Mouse (Mus musculus) liver, embryonic 11.5 days (tissue): ENCODE results near the gene Apbb2. TPM values are rescaled to one million over a fixed set of nuclear protein-coding genes. Genes with fewer than 3 reads are reported as not detected.

Experiments
- ATAC-seq: fragments of 200-750 bp; cut with Nextera tagmentation; replicated peaks from 2 replicates; pipeline ENCODE4 v1.8.0; 2017; ENCODE audit warnings: moderate number of reproducible peaks, mild to moderate bottlenecking, moderate TSS enrichment, moderate library complexity; ENCODE audit not compliant: low FRiP score
- DNase-seq: peaks from one replicate; pipeline ENCODE4 v3.0.0-alpha.2; 2017; ENCODE audit warnings: low spot score
- H3K27ac ChIP-seq: fragments of 300-500 bp; sonication (generic); 2 replicates; pipeline ENCODE4 v1.5.1; 2014; ENCODE audit warnings: mild to moderate bottlenecking, low read depth, low read length, control low read depth
- H3K27me3 ChIP-seq: fragments of 300-500 bp; sonication (generic); replicated peaks from 2 replicates; pipeline ENCODE4 v1.6.1; 2014; ENCODE audit warnings: low read length, mixed read lengths; ENCODE audit not compliant: control insufficient read depth, insufficient read depth
- H3K36me3 ChIP-seq: fragments of 300-500 bp; sonication (generic); 2 replicates; pipeline ENCODE4 v1.6.1; 2014; ENCODE audit warnings: mild to moderate bottlenecking, low read length, moderate library complexity, mixed read lengths; ENCODE audit not compliant: control insufficient read depth, insufficient read depth
- H3K4me1 ChIP-seq: fragments of 300-500 bp; sonication (generic); replicated peaks from 2 replicates; pipeline ENCODE4 v1.6.1; 2014; ENCODE audit warnings: low read length, mixed read lengths; ENCODE audit not compliant: control insufficient read depth, insufficient read depth
- H3K4me2 ChIP-seq: fragments of 300-500 bp; sonication (generic); 2 replicates; pipeline ENCODE4 v1.6.1; 2014; ENCODE audit warnings: mild to moderate bottlenecking, control low read depth, moderate library complexity
- H3K4me3 ChIP-seq: fragments of 300-500 bp; sonication (generic); 2 replicates; pipeline ENCODE4 v1.5.1; 2014; ENCODE audit warnings: low read depth, low read length, control low read depth
- H3K9ac ChIP-seq: fragments of 300-500 bp; sonication (generic); 2 replicates; pipeline ENCODE4 v1.6.1; 2014; ENCODE audit warnings: low read depth, low read length, control low read depth
- H3K9me3 ChIP-seq: fragments of 300-500 bp; sonication (generic); 2 replicates; pipeline ENCODE4 v1.6.1; 2016; ENCODE audit warnings: low read length, inconsistent platforms, mixed read lengths; ENCODE audit not compliant: control insufficient read depth
- WGBS: fragments of 180-500 bp; shearing (Covaris S2); extraction: QIAGEN DNeasy Blood & Tissue Kit; methylation state at CpG from one replicate; pipeline ENCODE4 v1.1.7; 2014; 5-methylcytosine and 5-hydroxymethylcytosine counted together
- polyA plus RNA-seq: library from polyadenylated mRNA; unstranded; fragments of >200 nt; fragmentation: Nextera tagmentation; extraction: Ambion mirVana; gene quantifications from 2 replicates; pipeline ENCODE4 v1.2.1, GENCODE M21; 2014

Gene Apbb2
- polyA plus RNA-seq, 1 experiment from 2014 or later = 14.2 TPM

GRCm38 (mm10) chr5:66515271-66515670 lies 103.3 kb downstream of the Apbb2 start:
- Histone ChIP-seq H3K27me3 (peaks cover under 1% of the 10 kb centered on the region), H3K4me2 (no peak overlapping the region), H3K4me1 (no peaks in the 10 kb centered on the region), H3K9ac (no peak overlapping the region), H3K27ac (no peak overlapping the region), H3K4me3 (no peak overlapping the region), H3K36me3 (no peaks in the 10 kb centered on the region), H3K9me3 (no peaks in the 10 kb centered on the region)
- WGBS = 85% methylated on average over 10 of the region's 10 CpGs
- DNase-seq (no peak), ATAC-seq (no peak)

- no peaks in the 10 kb centered on the region for H3K4me1 ChIP-seq
- H3K27me3 ChIP-seq = no peaks in the 10 kb centered on the region; the same call in none of the 2 replicates
- H3K9ac ChIP-seq = no peak overlapping the region
- no peak overlapping the region for H3K4me3 ChIP-seq
- H3K9me3 ChIP-seq = no peaks in the 10 kb centered on the region
- 80% methylated on average over 6 of the region's 6 CpGs for WGBS
- no peaks in the 10 kb centered on the region for H3K36me3 ChIP-seq
- H3K4me2 ChIP-seq = no peak overlapping the region
- ATAC-seq = no peak
- DNase-seq = no peak
- no peak overlapping the region for H3K27ac ChIP-seq
These were observed 103.9 kb downstream of the Apbb2 start for GRCm38 (mm10) chr5:66514659-66515058.

GRCm38 (mm10) chr5:66513412-66513811 lies 105.2 kb downstream of the Apbb2 start:
- Histone ChIP-seq H3K4me3 (no peak overlapping the region), H3K9ac (no peak overlapping the region), H3K4me2 (no peak overlapping the region), H3K27me3 (no peaks in the 10 kb centered on the region; the same call in 1 of the 2 replicates), H3K27ac (no peak overlapping the region), H3K4me1 (no peaks in the 10 kb centered on the region), H3K36me3 (no peaks in the 10 kb centered on the region), H3K9me3 (no peaks in the 10 kb centered on the region)
- no peak for DNase-seq
- ATAC-seq = no peak

GRCm38 (mm10) chr5:66512519-66512918 lies 106.1 kb downstream of the Apbb2 start:
- Histone ChIP-seq H3K27me3 (no peaks in the 10 kb centered on the region), H3K9ac (no peak overlapping the region), H3K27ac (no peak overlapping the region), H3K4me1 (no peaks in the 10 kb centered on the region), H3K4me2 (no peak overlapping the region), H3K4me3 (no peak overlapping the region), H3K9me3 (no peaks in the 10 kb centered on the region), H3K36me3 (no peaks in the 10 kb centered on the region)
- DNase-seq (no peak), ATAC-seq (no peak)
- WGBS = 88% methylated on average over 7 of the region's 7 CpGs

- ATAC-seq (no peak), DNase-seq (no peak)
- Histone ChIP-seq H3K4me2 (no peak overlapping the region), H3K4me3 (no peak overlapping the region), H3K9ac (no peak overlapping the region), H3K9me3 (no peaks in the 10 kb centered on the region), H3K27me3 (no peaks in the 10 kb centered on the region), H3K36me3 (no peaks in the 10 kb centered on the region), H3K4me1 (no peaks in the 10 kb centered on the region), H3K27ac (no peak overlapping the region)
- 39% methylated on average over 7 of the region's 7 CpGs for WGBS
These were observed 107.9 kb downstream of the Apbb2 start for GRCm38 (mm10) chr5:66510716-66511115.

- 80% methylated on average over 5 of the region's 5 CpGs for WGBS
- DNase-seq (no peak), ATAC-seq (no peak)
- Histone ChIP-seq H3K9me3 (no peaks in the 10 kb centered on the region), H3K9ac (no peak overlapping the region), H3K4me3 (no peak overlapping the region), H3K27me3 (no peaks in the 10 kb centered on the region), H3K4me2 (no peak overlapping the region), H3K36me3 (no peaks in the 10 kb centered on the region), H3K4me1 (0 out of 2 replicates have a peak, but pooled peaks cover 3% of the 10 kb centered on the region), H3K27ac (no peak overlapping the region)
These were observed 109.4 kb downstream of the Apbb2 start for GRCm38 (mm10) chr5:66509151-66509550.

- Histone ChIP-seq H3K4me3 (no peak overlapping the region), H3K4me2 (no peak overlapping the region), H3K27me3 (no peaks in the 10 kb centered on the region), H3K4me1 (peaks cover 10% of the 10 kb centered on the region), H3K27ac (no peak overlapping the region), H3K9me3 (no peaks in the 10 kb centered on the region), H3K9ac (no peak overlapping the region), H3K36me3 (no peaks in the 10 kb centered on the region)
- no peak for DNase-seq
- no peak for ATAC-seq
- WGBS = 86% methylated on average over 3 of the region's 3 CpGs
These were observed 113.0 kb downstream of the Apbb2 start for GRCm38 (mm10) chr5:66505578-66505977.

GRCm38 (mm10) chr5:66505071-66505470 lies 113.5 kb downstream of the Apbb2 start:
- Histone ChIP-seq H3K4me1 (peaks cover 10% of the 10 kb centered on the region), H3K9me3 (no peaks in the 10 kb centered on the region), H3K27me3 (no peaks in the 10 kb centered on the region), H3K27ac (no peak overlapping the region), H3K36me3 (no peaks in the 10 kb centered on the region), H3K9ac (no peak overlapping the region), H3K4me2 (no peak overlapping the region), H3K4me3 (no peak overlapping the region)
- ATAC-seq (no peak), DNase-seq (no peak)
- WGBS = 57% methylated on average over 1 of the region's 1 CpGs

- Histone ChIP-seq H3K9me3 (no peaks in the 10 kb centered on the region), H3K4me2 (no peak overlapping the region), H3K36me3 (no peaks in the 10 kb centered on the region), H3K4me3 (no peak overlapping the region), H3K9ac (no peak overlapping the region), H3K27ac (no peak overlapping the region), H3K27me3 (no peaks in the 10 kb centered on the region), H3K4me1 (peaks cover 10% of the 10 kb centered on the region)
- no peak for ATAC-seq
- DNase-seq = no peak
- WGBS = 56% methylated on average over 6 of the region's 6 CpGs
These were observed 114.2 kb downstream of the Apbb2 start for GRCm38 (mm10) chr5:66504434-66504747.
